Mouse (Mus musculus): ENCODE measurements around the gene Tfam. TPM values are rescaled to one million over a fixed set of nuclear protein-coding genes. Genes with fewer than 3 reads are reported as not detected.

The Tfam gene
- polyA plus RNA-seq, 1 experiment from 2014 or later: 49.9 TPM

DNA sequence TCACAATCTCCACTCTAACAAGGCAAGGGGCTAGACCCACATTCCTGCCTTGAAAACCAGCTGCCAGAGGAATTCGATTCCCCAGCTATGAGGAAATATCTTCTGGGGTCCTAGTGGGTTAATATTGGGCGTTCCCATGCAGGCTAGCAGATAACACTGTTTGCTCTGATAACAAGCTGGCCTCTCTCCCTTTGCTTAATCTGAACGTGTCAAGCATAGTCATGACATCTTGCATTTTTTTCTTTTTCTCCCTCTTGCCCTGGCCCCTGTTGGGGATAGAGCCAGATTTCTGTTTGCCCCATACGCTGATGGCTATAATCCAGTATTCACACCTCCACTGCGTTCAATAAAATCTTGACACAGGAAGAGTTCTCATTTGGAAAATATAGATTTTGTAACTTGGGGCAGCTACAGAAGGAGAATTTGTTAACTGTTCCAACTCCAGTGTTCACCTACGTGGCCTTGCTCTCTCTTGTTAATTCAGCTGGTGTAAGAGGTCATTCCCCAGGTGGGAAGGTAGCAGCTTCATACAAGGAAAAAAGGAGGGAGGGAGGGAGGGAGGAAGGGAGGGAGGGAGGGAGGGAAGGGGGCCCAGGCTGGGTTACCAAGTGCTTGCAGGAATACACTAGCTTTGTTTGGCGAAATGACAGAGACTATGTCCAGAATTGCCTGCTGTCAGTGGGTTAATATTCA lies 54.6 kb downstream of the Tfam start:
- Histone ChIP-seq H3K9ac (ENCODE audit: low read length) (no peak overlapping the region), H3K9me3 (ENCODE audit: control insufficient read depth, low read length) (no peaks in the 10 kb centered on the region), H3K27me3 (ENCODE audit: control insufficient read depth, insufficient read depth, low read length) (no peaks in the 10 kb centered on the region), H3K36me3 (ENCODE audit: control insufficient read depth, insufficient read depth, low read length) (no peaks in the 10 kb centered on the region), H3K4me2 (ENCODE audit: low read length) (no peak overlapping the region), H3K4me1 (ENCODE audit: control insufficient read depth in 2 of 2, insufficient read depth in 2 of 2, low read length in 2 of 2) (peaks cover 0 to 15% of the 10 kb centered on the region in 2 experiments; a peak in 3 of 4 replicates), H3K27ac (replicated peaks in 1 of 2; ENCODE audit: control insufficient read depth in 1 of 2, insufficient read depth in 1 of 2, low read depth in 2 of 2, low read length in 2 of 2) (peak overlapping the region in 1 of 2 experiments; percentile 17; a peak in 1 of 4 replicates), H3K4me3 (ENCODE audit: control insufficient read depth in 1 of 2, insufficient read depth in 1 of 2, low read depth in 1 of 2, low read length in 2 of 2) (no peak overlapping the region)
- WGBS: 14% methylated on average over 7 of the region's 7 CpGs
- peak; percentile 26; the same call in 1 of the 2 replicates for ATAC-seq (ENCODE audit: insufficient number of reproducible peaks, insufficient read depth, low FRiP score, low read depth)

DNA sequence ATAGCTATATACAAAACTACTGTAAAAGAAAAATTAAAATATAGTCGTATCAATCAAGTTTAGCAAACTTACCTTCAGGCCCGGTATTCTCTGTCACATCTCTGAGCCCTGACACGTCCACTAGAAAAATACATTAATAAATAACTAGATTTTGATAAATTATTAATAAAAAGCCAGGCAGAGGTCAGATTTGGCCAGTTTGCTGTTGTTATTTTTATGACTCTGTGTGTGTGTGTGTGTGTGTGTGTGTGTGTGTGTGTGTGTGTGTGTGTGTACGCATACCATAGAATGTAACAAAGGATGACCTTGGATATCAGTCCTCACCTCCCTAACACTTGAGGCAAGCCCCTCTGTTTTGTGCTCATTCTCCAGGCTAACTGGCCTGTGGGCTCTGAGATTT lies 56.1 kb downstream of the Tfam start:
- Histone ChIP-seq H3K4me1 (ENCODE audit: control insufficient read depth in 2 of 2, insufficient read depth in 2 of 2, low read length in 2 of 2) (peaks cover 0 to 15% of the 10 kb centered on the region in 2 experiments; a peak in 3 of 4 replicates), H3K27ac (replicated peaks in 1 of 2; ENCODE audit: control insufficient read depth in 1 of 2, insufficient read depth in 1 of 2, low read depth in 2 of 2, low read length in 2 of 2) (no peak overlapping the region), H3K4me2 (ENCODE audit: low read length) (no peak overlapping the region), H3K36me3 (ENCODE audit: control insufficient read depth, insufficient read depth, low read length) (no peaks in the 10 kb centered on the region), H3K9me3 (ENCODE audit: control insufficient read depth, low read length) (no peaks in the 10 kb centered on the region), H3K9ac (ENCODE audit: low read length) (no peak overlapping the region), H3K4me3 (ENCODE audit: control insufficient read depth in 1 of 2, insufficient read depth in 1 of 2, low read depth in 1 of 2, low read length in 2 of 2) (no peak overlapping the region), H3K27me3 (ENCODE audit: control insufficient read depth, insufficient read depth, low read length) (no peaks in the 10 kb centered on the region)
- no peak for ATAC-seq (ENCODE audit: insufficient number of reproducible peaks, insufficient read depth, low FRiP score, low read depth)
- WGBS: 81% methylated on average over 4 of the region's 4 CpGs

GRCm38 (mm10) chr10:71181091-71181490 lies 57.0 kb downstream of the Tfam start:
- ATAC-seq (ENCODE audit: insufficient number of reproducible peaks, insufficient read depth, low FRiP score, low read depth): no peak
- Histone ChIP-seq H3K27me3 (ENCODE audit: control insufficient read depth, insufficient read depth, low read length) (no peaks in the 10 kb centered on the region), H3K9ac (ENCODE audit: low read length) (no peak overlapping the region), H3K36me3 (ENCODE audit: control insufficient read depth, insufficient read depth, low read length) (no peaks in the 10 kb centered on the region), H3K4me3 (ENCODE audit: control insufficient read depth in 1 of 2, insufficient read depth in 1 of 2, low read depth in 1 of 2, low read length in 2 of 2) (no peak overlapping the region), H3K9me3 (ENCODE audit: control insufficient read depth, low read length) (no peaks in the 10 kb centered on the region), H3K4me1 (ENCODE audit: control insufficient read depth in 2 of 2, insufficient read depth in 2 of 2, low read length in 2 of 2) (peaks cover 0 to 15% of the 10 kb centered on the region in 2 experiments; a peak in 3 of 4 replicates), H3K27ac (replicated peaks in 1 of 2; ENCODE audit: control insufficient read depth in 1 of 2, insufficient read depth in 1 of 2, low read depth in 2 of 2, low read length in 2 of 2) (no peak overlapping the region), H3K4me2 (ENCODE audit: low read length) (no peak overlapping the region)
- whole genome bisulfite sequencing: 91% methylated on average over 2 of the region's 2 CpGs

- H3K27me3 ChIP-seq (ENCODE audit: control insufficient read depth, insufficient read depth, low read length): no peaks in the 10 kb centered on the region
- H3K4me2 ChIP-seq (ENCODE audit: low read length): no peak overlapping the region
- 72% methylated on average over 2 of the region's 2 CpGs for WGBS
- no peak overlapping the region for H3K27ac ChIP-seq (replicated peaks in 1 of 2; ENCODE audit: control insufficient read depth in 1 of 2, insufficient read depth in 1 of 2, low read depth in 2 of 2, low read length in 2 of 2)
- no peak for ATAC-seq (ENCODE audit: insufficient number of reproducible peaks, insufficient read depth, low FRiP score, low read depth)
- H3K9me3 ChIP-seq (ENCODE audit: control insufficient read depth, low read length): no peaks in the 10 kb centered on the region
- H3K36me3 ChIP-seq (ENCODE audit: control insufficient read depth, insufficient read depth, low read length): no peaks in the 10 kb centered on the region
- H3K4me1 ChIP-seq (ENCODE audit: control insufficient read depth in 2 of 2, insufficient read depth in 2 of 2, low read length in 2 of 2): peaks cover 0 to 15% of the 10 kb centered on the region in 2 experiments; a peak in 3 of 4 replicates
- H3K9ac ChIP-seq (ENCODE audit: low read length): no peak overlapping the region
- H3K4me3 ChIP-seq (ENCODE audit: control insufficient read depth in 1 of 2, insufficient read depth in 1 of 2, low read depth in 1 of 2, low read length in 2 of 2): no peak overlapping the region
Observed at GRCm38 (mm10) chr10:71180057-71180456, 58.0 kb downstream of the Tfam start.

- no peak overlapping the region for H3K9ac ChIP-seq (ENCODE audit: low read length)
- H3K4me3 ChIP-seq (ENCODE audit: control insufficient read depth in 1 of 2, insufficient read depth in 1 of 2, low read depth in 1 of 2, low read length in 2 of 2): no peak overlapping the region
- H3K4me1 ChIP-seq (ENCODE audit: control insufficient read depth in 2 of 2, insufficient read depth in 2 of 2, low read length in 2 of 2): no peaks in the 10 kb centered on the region
- H3K9me3 ChIP-seq (ENCODE audit: control insufficient read depth, low read length): peaks cover 3% of the 10 kb centered on the region; the same call in 1 of the 2 replicates
- no peak overlapping the region for H3K4me2 ChIP-seq (ENCODE audit: low read length)
- ATAC-seq (ENCODE audit: insufficient number of reproducible peaks, insufficient read depth, low FRiP score, low read depth): no peak
- H3K27ac ChIP-seq (replicated peaks in 1 of 2; ENCODE audit: control insufficient read depth in 1 of 2, insufficient read depth in 1 of 2, low read depth in 2 of 2, low read length in 2 of 2): no peak overlapping the region
- H3K36me3 ChIP-seq (ENCODE audit: control insufficient read depth, insufficient read depth, low read length): no peaks in the 10 kb centered on the region
- WGBS: 60% methylated on average over 7 of the region's 7 CpGs
- H3K27me3 ChIP-seq (ENCODE audit: control insufficient read depth, insufficient read depth, low read length): no peaks in the 10 kb centered on the region
Observed at GRCm38 (mm10) chr10:71177201-71177600, 60.9 kb downstream of the Tfam start.

- Histone ChIP-seq H3K27ac (replicated peaks in 1 of 2; ENCODE audit: control insufficient read depth in 1 of 2, insufficient read depth in 1 of 2, low read depth in 2 of 2, low read length in 2 of 2) (no peak overlapping the region), H3K4me2 (ENCODE audit: low read length) (no peak overlapping the region), H3K9me3 (ENCODE audit: control insufficient read depth, low read length) (peaks cover 3% of the 10 kb centered on the region; the same call in 1 of the 2 replicates), H3K9ac (ENCODE audit: low read length) (no peak overlapping the region), H3K4me1 (ENCODE audit: control insufficient read depth in 2 of 2, insufficient read depth in 2 of 2, low read length in 2 of 2) (no peaks in the 10 kb centered on the region), H3K36me3 (ENCODE audit: control insufficient read depth, insufficient read depth, low read length) (no peaks in the 10 kb centered on the region), H3K27me3 (ENCODE audit: control insufficient read depth, insufficient read depth, low read length) (no peaks in the 10 kb centered on the region), H3K4me3 (ENCODE audit: control insufficient read depth in 1 of 2, insufficient read depth in 1 of 2, low read depth in 1 of 2, low read length in 2 of 2) (no peak overlapping the region)
- 78% methylated on average over 8 of the region's 8 CpGs for WGBS
- ATAC-seq (ENCODE audit: insufficient number of reproducible peaks, insufficient read depth, low FRiP score, low read depth): no peak
Observed at GRCm38 (mm10) chr10:71176341-71176740, 61.7 kb downstream of the Tfam start.
